Mouse (Mus musculus) adrenal gland, postnatal 4 days (tissue): Measurements from ENCODE around the gene Izumo2. TPM values are rescaled to one million over a fixed set of nuclear protein-coding genes. Genes with fewer than 3 reads are reported as not detected.
A peak's percentile ranks its signal among the peaks of the same experiment; 100 is the strongest.

Experiments used
- DNase-seq, 2 experiments: peaks; one replicate each; pipeline ENCODE4 v3.0.0; 2021 to 2022; ENCODE audit warnings: low spot score in 2 of 2, mixed read lengths in 2 of 2
- long read RNA-seq, 2 experiments: library from polyadenylated mRNA; stranded (forward); transcript quantifications; one replicate each; pipeline ENCODE4 v2.0.0; 2021
- total RNA-seq, 2 experiments: library from RNA; stranded (reverse); gene quantifications; 2 replicates each; pipeline ENCODE4 v1.2.3; 2021

The Izumo2 gene
- total RNA-seq = not detected
- long read RNA-seq, experiment 1 = 0 reads
- long read RNA-seq, experiment 2 = 0 reads

GRCm38 (mm10) chr7:44708574-44708973, at the start of gene Izumo2:
Izumo2 (plus strand) TSS chr7:44708742.
- no peak for DNase-seq

- no peak for DNase-seq
Measured at GRCm38 (mm10) chr7:44661219-44661618, 47.3 kb upstream of the Izumo2 start.

- no peak for DNase-seq
Measured at GRCm38 (mm10) chr7:44662168-44662567, 46.4 kb upstream of the Izumo2 start.

- no peak for DNase-seq
Measured at GRCm38 (mm10) chr7:44662569-44662968, 46.0 kb upstream of the Izumo2 start.

GRCm38 (mm10) chr7:44663546-44663945, 45.0 kb upstream of the Izumo2 start:
- no peak for DNase-seq

GRCm38 (mm10) chr7:44664731-44665130, 43.8 kb upstream of the Izumo2 start:
- no peak for DNase-seq

- no peak for DNase-seq
Measured at GRCm38 (mm10) chr7:44666462-44666861, 42.1 kb upstream of the Izumo2 start.

- DNase-seq = no peak
Measured at GRCm38 (mm10) chr7:44667996-44668738, 40.4 kb upstream of the Izumo2 start.

- no peak for DNase-seq
Measured at GRCm38 (mm10) chr7:44669103-44669502, 39.4 kb upstream of the Izumo2 start.

GRCm38 (mm10) chr7:44670803-44671202, 37.7 kb upstream of the Izumo2 start, which contains the start of gene Myh14:
Myh14 (minus strand) TSS chr7:44670843.
- DNase-seq = peak; percentile 68 to 79

GRCm38 (mm10) chr7:44672193-44672592, 36.3 kb upstream of the Izumo2 start:
- no peak for DNase-seq

GRCm38 (mm10) chr7:44674511-44674910, 34.0 kb upstream of the Izumo2 start:
- no peak for DNase-seq

- DNase-seq = no peak
Measured at GRCm38 (mm10) chr7:44675171-44675570, 33.4 kb upstream of the Izumo2 start.

GRCm38 (mm10) chr7:44676126-44676525, 32.4 kb upstream of the Izumo2 start:
- DNase-seq = no peak

GRCm38 (mm10) chr7:44676611-44677010, 31.9 kb upstream of the Izumo2 start:
- DNase-seq = no peak

- no peak for DNase-seq
Measured at GRCm38 (mm10) chr7:44683656-44684055, 24.9 kb upstream of the Izumo2 start.

- DNase-seq = no peak
Measured at GRCm38 (mm10) chr7:44685531-44686402, 22.8 kb upstream of the Izumo2 start.

GRCm38 (mm10) chr7:44688890-44689289, 19.7 kb upstream of the Izumo2 start:
- DNase-seq = no peak

GRCm38 (mm10) chr7:44689331-44689730, 19.2 kb upstream of the Izumo2 start:
- no peak for DNase-seq

- no peak for DNase-seq
Measured at GRCm38 (mm10) chr7:44693427-44694175, 14.9 kb upstream of the Izumo2 start.

- no peak for DNase-seq
Measured at GRCm38 (mm10) chr7:44695223-44695622, 13.3 kb upstream of the Izumo2 start.
